Mouse (Mus musculus): ENCODE data around the gene Gpx4. TPM values are rescaled to one million over a fixed set of nuclear protein-coding genes. Genes with fewer than 3 reads are reported as not detected.
"Not testable (repeated sequence)": the region's sequence is repeated elsewhere in the genome, so short reads cannot be mapped to it uniquely, and the experiment has no call there.

Gene Gpx4
- polyA plus RNA-seq, 1 experiment from 2014 or later = 594 TPM

DNA sequence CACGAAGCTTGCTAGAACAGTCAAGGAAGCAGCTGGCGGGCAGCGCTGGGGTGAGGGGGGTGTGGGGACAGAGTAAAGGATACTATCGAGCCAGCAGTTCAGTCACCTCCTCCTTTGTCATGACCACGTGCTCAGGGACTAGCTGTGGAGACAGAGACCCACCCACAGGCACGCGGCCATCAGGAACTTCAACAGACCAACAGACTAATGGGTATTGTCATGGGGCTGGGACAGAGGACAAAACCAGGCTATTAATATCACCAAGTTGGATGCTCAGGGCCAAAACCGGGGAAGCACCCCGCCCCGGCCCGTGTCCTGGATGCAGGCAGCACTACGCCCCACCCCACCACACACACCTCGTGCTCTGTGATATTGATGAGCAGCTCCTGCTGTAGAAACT is 10.1 kb upstream of the Gpx4 start:
- H3K27ac ChIP-seq (ENCODE audit: low read depth, low read length) = no peak overlapping the region
- no peak for ATAC-seq (ENCODE audit: low FRiP score)

DNA sequence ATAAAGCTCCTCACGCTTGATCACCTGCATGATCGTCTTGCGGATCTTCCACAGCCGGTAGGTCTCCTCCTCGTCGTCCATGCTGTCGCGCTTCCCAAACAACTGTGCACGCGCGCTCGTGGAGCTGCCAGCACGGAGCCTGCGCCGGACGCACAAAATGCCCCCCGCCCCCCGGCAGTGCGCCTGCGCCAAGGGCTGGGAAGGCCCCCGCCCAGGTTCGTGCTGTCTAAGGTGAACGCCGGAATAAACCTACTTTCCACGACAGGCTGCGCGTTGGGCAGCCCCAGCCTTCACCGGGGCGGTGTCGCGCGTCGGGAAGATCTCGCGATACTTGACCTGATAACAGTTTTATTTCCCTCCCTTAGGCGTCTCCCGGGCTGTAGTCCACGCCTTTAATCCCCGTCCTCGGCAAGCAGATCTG is 7.4 kb upstream of the Gpx4 start, which contains the start of gene Polr2e:
TSS of gene Polr2e (minus strand) at position 237 of the 421 bp plus-strand sequence.
- Histone ChIP-seq H3K9ac (ENCODE audit: low read length) (peak within 1 kb of the TSS; percentile 85), H3K27ac (ENCODE audit: low read depth, low read length) (no peak within 1 kb of the TSS; the same call in 1 of the 2 replicates), H3K4me2 (peak within 1 kb of the TSS; percentile 70), H3K9me3 (ENCODE audit: control insufficient read depth, low read length) (no peaks in the 10 kb centered on the region), H3K4me3 (ENCODE audit: low read depth, low read length) (peak within 1 kb of the TSS; percentile 81), H3K36me3 (ENCODE audit: control insufficient read depth, insufficient read depth, low read length) (peaks cover 17% of the 10 kb centered on the region), H3K4me1 (ENCODE audit: control insufficient read depth, insufficient read depth, low read length) (peaks cover 10% of the 10 kb centered on the region), H3K27me3 (ENCODE audit: control insufficient read depth, insufficient read depth, low read length) (no peaks in the 10 kb centered on the region)
- ATAC-seq (ENCODE audit: low FRiP score) = peak; percentile 96
- DNase-seq (ENCODE audit: low spot score, missing footprints) = peak; percentile 100
- under 1% methylated on average over 40 of the region's 40 CpGs for WGBS

More for the DNA sequence above, 10.1 kb upstream of the Gpx4 start:
- no peak for DNase-seq (ENCODE audit: low spot score, missing footprints)
- Histone ChIP-seq H3K4me2 (no peak overlapping the region), H3K4me1 (ENCODE audit: control insufficient read depth, insufficient read depth, low read length) (peaks cover 8% of the 10 kb centered on the region), H3K4me3 (ENCODE audit: low read depth, low read length) (no peak overlapping the region), H3K36me3 (ENCODE audit: control insufficient read depth, insufficient read depth, low read length) (peaks cover 17% of the 10 kb centered on the region), H3K9me3 (ENCODE audit: control insufficient read depth, low read length) (no peaks in the 10 kb centered on the region), H3K27me3 (ENCODE audit: control insufficient read depth, insufficient read depth, low read length) (no peaks in the 10 kb centered on the region), H3K9ac (ENCODE audit: low read length) (no peak overlapping the region)
- WGBS = 89% methylated on average over 13 of the region's 13 CpGs

DNA sequence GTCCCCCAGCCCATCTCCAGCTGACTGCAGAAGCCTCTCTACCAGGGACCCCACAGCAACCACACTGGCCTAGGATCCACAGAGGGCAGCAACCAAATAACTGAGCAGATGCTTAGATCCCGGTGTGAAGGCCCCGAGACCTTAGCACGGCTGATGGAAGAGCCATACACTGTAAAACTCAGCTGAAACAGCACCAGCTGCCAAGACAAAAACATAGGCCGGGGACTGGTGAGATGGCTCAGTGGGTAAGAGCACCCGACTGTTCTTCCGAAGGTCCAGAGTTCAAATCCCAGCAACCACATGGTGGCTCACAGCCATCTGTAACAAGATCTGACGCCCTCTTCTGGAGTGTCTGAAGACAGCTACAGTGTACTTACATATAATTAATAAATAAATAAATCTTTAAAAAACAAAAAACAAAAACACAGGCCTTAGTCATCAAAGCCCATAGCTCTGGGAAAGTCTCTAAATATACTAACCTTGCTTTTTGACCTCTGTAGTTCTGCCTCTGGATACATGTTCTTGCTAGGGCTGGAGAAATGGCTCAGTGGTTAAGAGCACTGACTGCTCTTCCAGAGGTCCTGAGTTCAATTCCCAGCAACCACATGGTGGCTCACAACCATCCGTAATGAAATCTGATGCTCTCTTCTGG is 5.4 kb upstream of the Gpx4 start:
- WGBS = 90% methylated on average over 8 of the region's 8 CpGs
- not testable (repeated sequence) for DNase-seq (ENCODE audit: low spot score, missing footprints); H3K9me3 ChIP-seq (ENCODE audit: control insufficient read depth, low read length); H3K4me2 ChIP-seq; H3K9ac ChIP-seq (ENCODE audit: low read length); H3K27me3 ChIP-seq (ENCODE audit: control insufficient read depth, insufficient read depth, low read length); H3K36me3 ChIP-seq (ENCODE audit: control insufficient read depth, insufficient read depth, low read length); H3K27ac ChIP-seq (ENCODE audit: low read depth, low read length); H3K4me3 ChIP-seq (ENCODE audit: low read depth, low read length); ATAC-seq (ENCODE audit: low FRiP score)
- peaks cover 10% of the 10 kb centered on the region for H3K4me1 ChIP-seq (ENCODE audit: control insufficient read depth, insufficient read depth, low read length)

DNA sequence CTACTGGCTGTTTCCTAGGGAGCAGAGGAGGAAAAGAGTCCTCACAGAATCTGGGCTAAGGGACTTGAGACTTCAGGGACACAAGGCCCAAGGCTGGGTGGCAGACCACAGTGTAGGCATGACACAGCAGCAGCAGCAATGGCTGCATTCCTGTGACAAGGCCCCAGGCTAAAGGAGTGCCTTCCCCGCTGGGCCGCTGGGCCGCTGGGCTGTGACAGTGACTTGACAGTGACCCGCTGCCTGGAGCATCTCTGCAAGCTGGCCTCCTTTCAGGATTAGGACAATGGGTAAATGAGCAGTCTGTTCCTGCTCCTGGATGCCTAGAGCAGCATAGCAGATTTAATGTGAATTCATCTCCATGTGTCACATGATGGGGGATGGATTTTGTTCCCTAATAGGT is 2.9 kb upstream of the Gpx4 start:
- H3K4me3 ChIP-seq (ENCODE audit: low read depth, low read length) = no peak overlapping the region
- H3K27me3 ChIP-seq (ENCODE audit: control insufficient read depth, insufficient read depth, low read length) = no peaks in the 10 kb centered on the region
- DNase-seq (ENCODE audit: low spot score, missing footprints) = no peak
- 28% methylated on average over 4 of the region's 4 CpGs for WGBS
- no peaks in the 10 kb centered on the region for H3K9me3 ChIP-seq (ENCODE audit: control insufficient read depth, low read length)
- H3K4me2 ChIP-seq = no peak overlapping the region
- no peaks in the 10 kb centered on the region for H3K36me3 ChIP-seq (ENCODE audit: control insufficient read depth, insufficient read depth, low read length)
- peaks cover 18% of the 10 kb centered on the region for H3K4me1 ChIP-seq (ENCODE audit: control insufficient read depth, insufficient read depth, low read length)
- H3K27ac ChIP-seq (ENCODE audit: low read depth, low read length) = peak overlapping the region; percentile 45
- ATAC-seq (ENCODE audit: low FRiP score) = no peak
- peak overlapping the region; percentile 9; the same call in 1 of the 2 replicates for H3K9ac ChIP-seq (ENCODE audit: low read length)

DNA sequence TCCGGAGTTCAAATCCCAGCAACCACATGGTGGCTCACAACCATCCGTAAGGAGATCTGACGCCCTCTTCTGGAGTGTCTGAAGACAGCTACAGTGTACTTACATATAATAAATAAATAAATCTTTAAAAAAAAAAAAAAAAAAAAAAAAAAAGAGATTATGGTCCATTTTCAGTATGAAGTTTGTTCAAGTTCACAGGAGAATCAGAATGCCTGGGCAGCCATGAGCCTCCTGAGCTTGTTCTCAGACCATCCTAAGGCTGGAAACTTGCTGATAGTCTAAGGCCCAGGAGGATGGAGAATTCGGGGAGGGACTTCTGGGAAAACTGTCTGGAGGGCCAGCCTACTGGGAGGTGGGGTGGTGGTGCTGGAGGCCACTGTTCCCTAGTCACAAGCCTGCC is 1.6 kb upstream of the Gpx4 start:
- H3K9me3 ChIP-seq (ENCODE audit: control insufficient read depth, low read length); H3K36me3 ChIP-seq (ENCODE audit: control insufficient read depth, insufficient read depth, low read length); H3K4me3 ChIP-seq (ENCODE audit: low read depth, low read length); H3K4me2 ChIP-seq; ATAC-seq (ENCODE audit: low FRiP score); H3K27me3 ChIP-seq (ENCODE audit: control insufficient read depth, insufficient read depth, low read length); H3K27ac ChIP-seq (ENCODE audit: low read depth, low read length); DNase-seq (ENCODE audit: low spot score, missing footprints); H3K9ac ChIP-seq (ENCODE audit: low read length): not testable (repeated sequence)
- H3K4me1 ChIP-seq (ENCODE audit: control insufficient read depth, insufficient read depth, low read length) = peaks cover 21% of the 10 kb centered on the region
- 86% methylated on average over 2 of the region's 4 CpGs for WGBS

GRCm38 (mm10) chr10:80045766-80046165 is 1.2 kb upstream of the Gpx4 start:
- no peak overlapping the region for H3K4me2 ChIP-seq
- no peaks in the 10 kb centered on the region for H3K9me3 ChIP-seq (ENCODE audit: control insufficient read depth, low read length)
- peaks cover 25% of the 10 kb centered on the region for H3K4me1 ChIP-seq (ENCODE audit: control insufficient read depth, insufficient read depth, low read length)
- no peak for DNase-seq (ENCODE audit: low spot score, missing footprints)
- no peak overlapping the region for H3K27ac ChIP-seq (ENCODE audit: low read depth, low read length)
- H3K27me3 ChIP-seq (ENCODE audit: control insufficient read depth, insufficient read depth, low read length) = no peaks in the 10 kb centered on the region
- no peak overlapping the region for H3K4me3 ChIP-seq (ENCODE audit: low read depth, low read length)
- no peaks in the 10 kb centered on the region for H3K36me3 ChIP-seq (ENCODE audit: control insufficient read depth, insufficient read depth, low read length)
- H3K9ac ChIP-seq (ENCODE audit: low read length) = no peak overlapping the region
- ATAC-seq (ENCODE audit: low FRiP score) = no peak
- 80% methylated on average over 5 of the region's 5 CpGs for WGBS

DNA sequence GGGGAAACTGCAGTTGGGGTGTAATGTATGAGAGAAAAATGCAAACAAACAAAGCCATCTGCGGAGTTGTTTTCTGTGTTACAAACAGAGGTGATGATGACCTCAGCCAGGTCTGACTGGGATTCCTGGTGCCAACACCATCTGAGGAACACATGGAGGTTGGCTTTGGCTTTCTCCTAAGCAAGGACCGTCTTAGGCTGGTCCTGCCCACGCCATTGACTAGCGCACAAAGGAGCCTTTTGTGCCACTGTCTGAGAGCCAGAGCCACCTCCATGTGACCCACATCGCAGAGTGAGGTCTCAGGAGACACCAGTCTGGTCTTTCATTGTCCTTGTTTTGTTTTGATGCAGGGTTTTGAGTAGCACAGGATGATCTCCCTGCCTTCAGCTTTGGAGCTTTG is 1.4 kb downstream of the Gpx4 start:
- ATAC-seq (ENCODE audit: low FRiP score) (no peak), DNase-seq (ENCODE audit: low spot score, missing footprints) (peak; percentile 90)
- no peak overlapping the region for H3K4me2 ChIP-seq
- peak overlapping the region; percentile 48 for H3K27ac ChIP-seq (ENCODE audit: low read depth, low read length)
- H3K27me3 ChIP-seq (ENCODE audit: control insufficient read depth, insufficient read depth, low read length) = no peaks in the 10 kb centered on the region
- H3K4me1 ChIP-seq (ENCODE audit: control insufficient read depth, insufficient read depth, low read length) = peaks cover 35% of the 10 kb centered on the region
- H3K36me3 ChIP-seq (ENCODE audit: control insufficient read depth, insufficient read depth, low read length) = no peaks in the 10 kb centered on the region
- no peaks in the 10 kb centered on the region for H3K9me3 ChIP-seq (ENCODE audit: control insufficient read depth, low read length)
- H3K4me3 ChIP-seq (ENCODE audit: low read depth, low read length) = no peak overlapping the region
- 13% methylated on average over 5 of the region's 5 CpGs for WGBS
- H3K9ac ChIP-seq (ENCODE audit: low read length) = peak overlapping the region; percentile 36; the same call in 1 of the 2 replicates

- H3K4me1 ChIP-seq (ENCODE audit: control insufficient read depth, insufficient read depth, low read length) = peaks cover 35% of the 10 kb centered on the region
- no peaks in the 10 kb centered on the region for H3K27me3 ChIP-seq (ENCODE audit: control insufficient read depth, insufficient read depth, low read length)
- no peak for DNase-seq (ENCODE audit: low spot score, missing footprints)
- peak overlapping the region; percentile 48 for H3K27ac ChIP-seq (ENCODE audit: low read depth, low read length)
- 75% methylated on average over 3 of the region's 3 CpGs for WGBS
- H3K36me3 ChIP-seq (ENCODE audit: control insufficient read depth, insufficient read depth, low read length) = no peaks in the 10 kb centered on the region
- H3K9me3 ChIP-seq (ENCODE audit: control insufficient read depth, low read length) = no peaks in the 10 kb centered on the region
- no peak overlapping the region for H3K4me3 ChIP-seq (ENCODE audit: low read depth, low read length)
- no peak overlapping the region for H3K4me2 ChIP-seq
- no peak for ATAC-seq (ENCODE audit: low FRiP score)
- no peak overlapping the region; the same call in 1 of the 2 replicates for H3K9ac ChIP-seq (ENCODE audit: low read length)
Observed at GRCm38 (mm10) chr10:80048834-80049233, 1.9 kb downstream of the Gpx4 start.

DNA sequence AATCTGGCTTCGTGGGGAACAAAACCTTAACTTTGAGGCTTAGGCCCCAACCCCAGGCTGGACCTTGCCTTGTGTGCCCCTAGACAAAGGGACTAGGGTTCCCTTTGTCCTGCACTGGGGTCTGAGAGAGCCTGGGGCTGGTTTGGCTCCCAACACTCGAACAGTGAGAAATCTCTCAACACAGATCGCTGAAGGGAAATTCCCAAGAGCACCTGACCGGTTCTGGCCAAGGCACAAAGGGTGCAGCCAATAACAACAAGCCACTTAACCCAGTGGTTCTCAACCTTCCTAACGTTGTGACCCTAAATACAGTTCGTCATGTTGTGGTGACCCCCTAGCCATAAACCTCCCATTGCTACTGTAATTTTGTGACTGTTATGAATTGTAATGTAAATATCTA is 3.3 kb downstream of the Gpx4 start:
- no peak overlapping the region for H3K4me3 ChIP-seq (ENCODE audit: low read depth, low read length)
- peak overlapping the region; percentile 72 for H3K27ac ChIP-seq (ENCODE audit: low read depth, low read length)
- no peaks in the 10 kb centered on the region for H3K36me3 ChIP-seq (ENCODE audit: control insufficient read depth, insufficient read depth, low read length)
- H3K4me2 ChIP-seq = no peak overlapping the region
- 10% methylated on average over 6 of the region's 6 CpGs for WGBS
- H3K9ac ChIP-seq (ENCODE audit: low read length) = peak overlapping the region; percentile 1; the same call in 1 of the 2 replicates
- no peak for ATAC-seq (ENCODE audit: low FRiP score)
- peak; percentile 88 for DNase-seq (ENCODE audit: low spot score, missing footprints)
- no peaks in the 10 kb centered on the region for H3K27me3 ChIP-seq (ENCODE audit: control insufficient read depth, insufficient read depth, low read length)
- no peaks in the 10 kb centered on the region for H3K9me3 ChIP-seq (ENCODE audit: control insufficient read depth, low read length)
- peaks cover 39% of the 10 kb centered on the region for H3K4me1 ChIP-seq (ENCODE audit: control insufficient read depth, insufficient read depth, low read length)
